Mouse (Mus musculus) left cerebral cortex, postnatal 14 days (tissue): Measurements from ENCODE around the gene Mepce. TPM values are rescaled to one million over a fixed set of nuclear protein-coding genes. Genes with fewer than 3 reads are reported as not detected.

ENCODE experiments used
- DNase-seq, 2 experiments: peaks; one replicate each; pipeline ENCODE4 v3.0.0; 2021 to 2022; ENCODE audit warnings: low spot score in 2 of 2, mixed read lengths in 1 of 2
- intact Hi-C: fragments of 180-260 bp; cut with DNase I; formaldehyde crosslinking; loops from one replicate; pipeline ENCODE4 v1.15.1; 2025
- total RNA-seq, 2 experiments: library from RNA; stranded (reverse); gene quantifications; 2 replicates each; pipeline ENCODE4 v1.2.3; 2021

The Mepce gene
- total RNA-seq, 2 experiments from 2014 or later, result 29.2 to 30.2 TPM

GRCm38 (mm10) chr5:137746851-137747325 lies 40.6 kb downstream of the Mepce start:
- intact Hi-C loops, result loop anchor here (5.0 kb wide), 1 partner anchor 90 kb away; no protein-coding TSS in a partner anchor
- no peak for DNase-seq

- intact Hi-C loops, result loop anchor here (5.0 kb wide), 1 partner anchor 89 kb away; no protein-coding TSS in a partner anchor
- no peak for DNase-seq
Measured at GRCm38 (mm10) chr5:137746282-137746850, 41.1 kb downstream of the Mepce start.

- peak; percentile 87 to 92 for DNase-seq
- intact Hi-C loops, result loop anchor here (5.0 kb wide), 1 partner anchor 88 kb away; no protein-coding TSS in a partner anchor
Measured at GRCm38 (mm10) chr5:137745214-137746171, 42.0 kb downstream of the Mepce start, which contains the start of gene Tsc22d4. Tsc22d4 (plus strand) TSS chr5:137745730.

GRCm38 (mm10) chr5:137744197-137744596 lies 43.3 kb downstream of the Mepce start:
- DNase-seq, result no peak
- intact Hi-C loops, result no loop called here

- no peak for DNase-seq
- intact Hi-C loops, result no loop called here
Measured at GRCm38 (mm10) chr5:137742836-137743235, 44.6 kb downstream of the Mepce start.

GRCm38 (mm10) chr5:137742048-137742447 lies 45.4 kb downstream of the Mepce start:
- intact Hi-C loops, result no loop called here
- DNase-seq, result no peak

GRCm38 (mm10) chr5:137741023-137741931 lies 46.2 kb downstream of the Mepce start, which contains the start of gene Nyap1:
Nyap1 (minus strand) TSS chr5:137741607.
- intact Hi-C loops, result no loop called here
- peak; percentile 75 to 82 for DNase-seq

- intact Hi-C loops, result no loop called here
Measured at GRCm38 (mm10) chr5:137740506-137740905, 46.9 kb downstream of the Mepce start.

GRCm38 (mm10) chr5:137739471-137739870 lies 48.0 kb downstream of the Mepce start:
- no peak for DNase-seq
- intact Hi-C loops, result loop anchor here (5.0 kb wide), 1 partner anchor 57 kb away; the partner anchor contains the start of gene Agfg2

More at GRCm38 (mm10) chr5:137740506-137740905, 46.9 kb downstream of the Mepce start:
- DNase-seq, result no peak

GRCm38 (mm10) chr5:137738516-137738915 lies 48.9 kb downstream of the Mepce start:
- DNase-seq, result no peak
- intact Hi-C loops, result loop anchor here (5.0 kb wide), 1 partner anchor 56 kb away; the partner anchor contains the start of gene Agfg2

- DNase-seq, result peak in 1 of 2 experiments; percentile 78
Measured at GRCm38 (mm10) chr5:137737400-137737940, 50.0 kb downstream of the Mepce start.

GRCm38 (mm10) chr5:137734289-137735061 lies 53.0 kb downstream of the Mepce start:
- peak; percentile 92 to 97 for DNase-seq
- intact Hi-C loops, result loop anchor here (5.0 kb wide), 1 partner anchor 52 kb away; the partner anchor contains the start of gene Agfg2

More at GRCm38 (mm10) chr5:137737400-137737940, 50.0 kb downstream of the Mepce start:
- intact Hi-C loops, result loop anchor here (5.0 kb wide), 1 partner anchor 55 kb away; the partner anchor contains the start of gene Agfg2

- no peak for DNase-seq
- intact Hi-C loops, result no loop called here
Measured at GRCm38 (mm10) chr5:137733638-137734288, 53.7 kb downstream of the Mepce start.
